Mouse (Mus musculus): ENCODE results near the gene Gins2.

DNA sequence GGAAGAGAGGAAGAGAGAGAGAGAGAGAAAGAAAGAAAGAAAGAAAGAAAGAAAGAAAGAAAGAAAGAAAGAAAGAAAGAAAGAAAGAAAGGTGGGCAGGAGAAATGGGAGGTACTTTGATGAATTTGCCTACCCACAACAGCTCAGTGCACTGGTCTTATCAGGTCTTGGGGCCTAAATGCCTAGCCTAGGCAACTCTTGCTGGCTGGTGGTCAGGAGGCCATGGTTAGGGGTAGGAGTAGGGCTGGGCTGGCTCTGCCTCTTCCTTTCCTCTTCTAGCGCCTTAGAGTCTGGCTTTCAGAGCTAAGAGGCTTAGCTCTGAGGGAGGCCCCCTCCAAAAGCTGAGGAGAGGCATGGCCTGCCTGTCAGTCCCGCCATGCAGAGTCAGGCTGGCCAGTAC, 34.5 kb upstream of the Gins2 start:
- TF ChIP-seq USF1 (IDR thresholded peaks at IDR 0.05; ENCODE audit: low read depth), result no peak
- no peak for TF ChIP-seq E2F4 (IDR thresholded peaks at IDR 0.05; ENCODE audit: insufficient read depth)
- no peak for TF ChIP-seq MAX (IDR thresholded peaks at IDR 0.05; ENCODE audit: low read depth)
- no peak for TF ChIP-seq POLR2A (IDR thresholded peaks at IDR 0.05; ENCODE audit: insufficient read length, low read depth)
- no peak for TF ChIP-seq MYOG (IDR thresholded peaks at IDR 0.05; ENCODE audit: control insufficient read depth in 1 of 3, insufficient read depth in 1 of 3, insufficient read length in 2 of 3, low read depth in 2 of 3)
